In the genomic region with DNA sequence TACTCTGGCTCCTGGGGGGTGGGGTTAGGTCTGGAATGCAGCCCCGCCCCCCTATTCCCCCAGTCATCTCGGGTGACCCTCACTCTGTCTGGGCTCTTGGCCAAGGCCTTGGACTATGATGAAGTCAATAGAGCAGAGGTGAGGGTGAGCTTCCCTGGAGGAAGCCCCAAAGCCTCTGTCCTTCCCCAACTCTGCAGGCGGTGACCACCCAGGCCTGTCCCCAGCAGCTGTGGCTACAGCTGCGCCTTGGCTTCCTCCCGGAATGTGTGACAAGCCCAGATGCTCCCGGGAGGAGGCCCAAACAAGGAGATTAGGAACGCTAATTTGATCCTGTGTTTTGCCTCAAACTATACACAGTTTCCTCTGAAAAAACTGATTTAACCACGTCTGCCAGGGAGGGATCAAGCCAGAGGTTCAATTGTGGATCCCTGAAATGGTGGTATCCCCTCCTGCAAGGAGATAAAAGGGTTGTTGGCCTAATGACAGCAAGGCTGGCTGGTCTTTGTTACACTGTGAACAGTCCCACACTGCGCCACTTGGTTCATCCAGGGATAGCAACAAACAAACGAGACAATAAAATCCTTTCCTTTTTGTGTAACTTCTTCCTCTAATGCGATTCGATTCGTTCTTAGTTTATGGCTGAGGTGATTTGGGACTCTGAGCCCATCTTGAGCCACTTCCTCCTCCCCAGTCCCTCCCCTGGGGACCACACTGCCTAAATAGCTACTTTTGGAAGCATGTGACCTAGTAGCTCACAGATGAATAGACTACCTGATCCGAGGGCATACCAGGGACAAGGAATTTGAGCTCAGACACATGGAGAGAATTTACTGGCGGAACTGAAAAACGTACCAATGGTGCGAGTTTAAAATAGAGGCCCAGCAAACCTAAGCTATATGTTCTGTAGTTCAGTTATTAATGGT, we compare ENCODE assay signal across 8 mouse cellular contexts. TPM values are rescaled to one million over a fixed set of nuclear protein-coding genes. Genes with fewer than 3 reads are reported as not detected.
DNase-seq lines count a peak whose midpoint lies in the region; ATAC-seq and TF ChIP-seq lines count a peak whose summit lies in the region.

No protein-coding gene starts in this region.

- peak; percentile 72 for DNase-seq in gastrocnemius, postnatal 14 days
- peak; percentile 36 for DNase-seq in mesoderm, embryonic 11.5 days (ENCODE audit: low read depth, low spot score)
- no peak for DNase-seq in cerebellum, adult 11 months
- no peak for DNase-seq in thymus, postnatal 4 days

- H3K4me3 ChIP-seq in ES-Bruce4 (ENCODE audit: low read depth, low read length): no peak overlapping the region
- no peak overlapping the region for H3K4me3 ChIP-seq in bone marrow, adult 2 months (replicated peaks; ENCODE audit: control insufficient read depth, low read depth, low read length)
- no peak overlapping the region for H3K4me3 ChIP-seq in intestine, embryonic 15.5 days (replicated peaks)

- H3K27ac ChIP-seq in ES-Bruce4 (ENCODE audit: insufficient read depth, low read length): peak overlapping the region; percentile 76
- H3K27ac ChIP-seq in bone marrow, adult 2 months (ENCODE audit: control insufficient read depth, insufficient read depth, low read depth, low read length, poor library complexity): no peak overlapping the region
- peak overlapping the region; percentile 68 for H3K27ac ChIP-seq in intestine, embryonic 15.5 days

- TF ChIP-seq CTCF in ES-Bruce4 (IDR thresholded peaks at IDR 0.05; ENCODE audit: low read depth, low read length): no peak
- 0 out of 2 replicates have a peak, but pooled peaks have one; percentile 1 for TF ChIP-seq CTCF in bone marrow, adult 2 months (IDR thresholded peaks at IDR 0.05; ENCODE audit: control insufficient read depth, insufficient read depth, low read length)

- H3K9ac ChIP-seq in ES-Bruce4 (ENCODE audit: low read depth, poor library complexity, severe bottlenecking): 0 out of 2 replicates have a peak overlapping the region, but pooled peaks have one; percentile 33
- H3K9ac ChIP-seq in intestine, embryonic 15.5 days: no peak overlapping the region; the same call in 1 of the 2 replicates

- TF ChIP-seq POLR2A in ES-Bruce4 (IDR thresholded peaks at IDR 0.05; ENCODE audit: insufficient read depth, low read length): no peak
- TF ChIP-seq POLR2A in bone marrow, adult 2 months (IDR thresholded peaks at IDR 0.05; ENCODE audit: borderline replicate concordance, control insufficient read depth, low read depth, low read length): no peak

- WGBS in bone marrow, adult 2 months: 60% methylated on average over 17 of the region's 17 CpGs
- WGBS in intestine, embryonic 15.5 days: 40% methylated on average over 17 of the region's 17 CpGs

- no peak overlapping the region for H3K4me2 ChIP-seq in intestine, embryonic 15.5 days (replicated peaks)

- no peaks in the 10 kb centered on the region for H3K9me3 ChIP-seq in ES-Bruce4 (replicated peaks; ENCODE audit: control insufficient read depth, insufficient read depth, low read length, poor library complexity, severe bottlenecking)
- H3K9me3 ChIP-seq in intestine, embryonic 15.5 days: no peaks in the 10 kb centered on the region

- intact Hi-C loops in gastrocnemius, postnatal 14 days (cut with DNase I; ENCODE audit: low total_unique reads): no loop called here

- H3K36me3 ChIP-seq in ES-Bruce4 (ENCODE audit: control insufficient read depth, insufficient read depth, low read length, poor library complexity, severe bottlenecking): no peaks in the 10 kb centered on the region
- no peaks in the 10 kb centered on the region for H3K36me3 ChIP-seq in intestine, embryonic 15.5 days

- ATAC-seq in intestine, embryonic 15.5 days: peak; percentile 63
- ATAC-seq in erythroblast, adult 5-6 weeks (replicated peaks; ENCODE audit: low FRiP score, poor library complexity, severe bottlenecking): no peak

- TF ChIP-seq EP300 in ES-Bruce4 (IDR thresholded peaks at IDR 0.05; ENCODE audit: insufficient read depth, low read depth, low read length): 0 out of 2 replicates have a peak, but pooled peaks have one; percentile 43

- peaks cover 10% of the 10 kb centered on the region for H3K4me1 ChIP-seq in ES-Bruce4 (ENCODE audit: control insufficient read depth, insufficient read depth, low read length)
- H3K4me1 ChIP-seq in bone marrow, adult 2 months (ENCODE audit: control insufficient read depth, insufficient read depth, low read length): peaks cover 6% of the 10 kb centered on the region
- H3K4me1 ChIP-seq in intestine, embryonic 15.5 days (replicated peaks): peaks cover 14% of the 10 kb centered on the region

- H3K27me3 ChIP-seq in ES-Bruce4 (ENCODE audit: control insufficient read depth, insufficient read depth, low read length, poor library complexity, severe bottlenecking): no peaks in the 10 kb centered on the region
- H3K27me3 ChIP-seq in intestine, embryonic 15.5 days (replicated peaks): no peaks in the 10 kb centered on the region

RNA-seq across cellular contexts. Expression of a gene that starts 4.5 kb away (rescaled TPM):
- not detected in 2 replicates for polyA plus RNA-seq in ES-Bruce4 (2011; ENCODE audit: insufficient read depth, insufficient read length, low read depth, missing spikeins)
- not detected in 2 replicates for polyA plus RNA-seq in bone marrow, adult 2 months (2011; ENCODE audit: insufficient read depth, insufficient read length, low replicate concordance, missing spikeins)
- total RNA-seq in gastrocnemius, postnatal 14 days (2021): under 1 TPM in 1 of 2 experiments, not detected in 1; 0.14 TPM
- polyA plus RNA-seq in intestine, embryonic 15.5 days (2015; fragmentation: Nextera tagmentation; extraction: Ambion mirVana): not detected in 2 replicates
- total RNA-seq in erythroblast, adult 5-6 weeks (2015; ENCODE audit: low replicate concordance): not detected in 2 replicates
- not detected in 2 replicates for total RNA-seq in erythroblast, adult 5-6 weeks (2017; ENCODE audit: low replicate concordance)

RNA-seq across cellular contexts. Expression of a gene that starts 21.6 kb away (rescaled TPM):
- polyA plus RNA-seq in ES-Bruce4 (2011; ENCODE audit: insufficient read depth, insufficient read length, low read depth, missing spikeins): 155 and 156 TPM in 2 replicates
- 20.8 and 49.7 TPM in 2 replicates for polyA plus RNA-seq in bone marrow, adult 2 months (2011; ENCODE audit: insufficient read depth, insufficient read length, low replicate concordance, missing spikeins)
- total RNA-seq in gastrocnemius, postnatal 14 days (2021): 10 to 100 TPM in 1 of 2 experiments, 1 to 10 TPM in 1; 6.8 to 10.2 TPM
- polyA plus RNA-seq in intestine, embryonic 15.5 days (2015; fragmentation: Nextera tagmentation; extraction: Ambion mirVana): 85.4 and 88.7 TPM in 2 replicates
- 10.8 and 19.2 TPM in 2 replicates for total RNA-seq in erythroblast, adult 5-6 weeks (2015; ENCODE audit: low replicate concordance)
- 26.5 and 30.4 TPM in 2 replicates for total RNA-seq in erythroblast, adult 5-6 weeks (2017; ENCODE audit: low replicate concordance)

RNA-seq across cellular contexts. Expression of a gene that starts 25.5 kb away (rescaled TPM):
- polyA plus RNA-seq in ES-Bruce4 (2011; ENCODE audit: insufficient read depth, insufficient read length, low read depth, missing spikeins): 265 and 277 TPM in 2 replicates
- 114 and 168 TPM in 2 replicates for polyA plus RNA-seq in bone marrow, adult 2 months (2011; ENCODE audit: insufficient read depth, insufficient read length, low replicate concordance, missing spikeins)
- 10 to 100 TPM; 65.7 to 75.0 TPM for total RNA-seq in gastrocnemius, postnatal 14 days (2021)
- 260 and 272 TPM in 2 replicates for polyA plus RNA-seq in intestine, embryonic 15.5 days (2015; fragmentation: Nextera tagmentation; extraction: Ambion mirVana)
- total RNA-seq in erythroblast, adult 5-6 weeks (2015; ENCODE audit: low replicate concordance): 79.6 and 87.6 TPM in 2 replicates
- 85.4 and 105 TPM in 2 replicates for total RNA-seq in erythroblast, adult 5-6 weeks (2017; ENCODE audit: low replicate concordance)

Comparison
In these comparisons a context has a peak if more than half of its experiments do, and no peak if none do; other contexts are left out.
1. DNase-seq: peak in gastrocnemius, postnatal 14 days (single experiment) and mesoderm, embryonic 11.5 days (single experiment); none in cerebellum, adult 11 months (single experiment) and thymus, postnatal 4 days (single experiment).